Mouse (Mus musculus): Measurements from ENCODE around the gene Areg. TPM values are rescaled to one million over a fixed set of nuclear protein-coding genes. Genes with fewer than 3 reads are reported as not detected.

Gene Areg
- polyA plus RNA-seq, 1 experiment from 2014 or later = 14.4 TPM

GRCm38 (mm10) chr5:91147001-91147400 lies 7.6 kb downstream of the Areg start:
- Histone ChIP-seq H3K4me1 (replicated peaks; ENCODE audit: control insufficient read depth, insufficient read depth) (no peaks in the 10 kb centered on the region), H3K27me3 (ENCODE audit: control insufficient read depth, insufficient read depth, low read length) (no peaks in the 10 kb centered on the region), H3K9me3 (ENCODE audit: control insufficient read depth, low read length) (no peaks in the 10 kb centered on the region), H3K27ac (replicated peaks) (no peak overlapping the region), H3K4me3 (ENCODE audit: low read depth, low read length) (no peak overlapping the region), H3K9ac (ENCODE audit: low read length) (no peak overlapping the region), H3K4me2 (replicated peaks; ENCODE audit: low read depth) (no peak overlapping the region), H3K36me3 (ENCODE audit: control insufficient read depth, insufficient read depth, low read length) (no peaks in the 10 kb centered on the region)
- no peak for TF ChIP-seq EP300 (optimal IDR thresholded peaks at IDR 0.05)
- ATAC-seq (ENCODE audit: low FRiP score, low TSS enrichment) (no peak), DNase-seq (ENCODE audit: low spot score) (no peak)
- 83% methylated on average over 1 of the region's 1 CpGs for WGBS

- ATAC-seq (ENCODE audit: low FRiP score, low TSS enrichment) (no peak), DNase-seq (ENCODE audit: low spot score) (no peak)
- no peak overlapping the region for H3K9ac ChIP-seq (ENCODE audit: low read length)
- H3K9me3 ChIP-seq (ENCODE audit: control insufficient read depth, low read length) = no peaks in the 10 kb centered on the region
- no peaks in the 10 kb centered on the region for H3K4me1 ChIP-seq (replicated peaks; ENCODE audit: control insufficient read depth, insufficient read depth)
- H3K4me2 ChIP-seq (replicated peaks; ENCODE audit: low read depth) = no peak overlapping the region
- WGBS = 72% methylated on average over 2 of the region's 2 CpGs
- no peak overlapping the region for H3K27ac ChIP-seq (replicated peaks)
- H3K4me3 ChIP-seq (ENCODE audit: low read depth, low read length) = no peak overlapping the region
- TF ChIP-seq CTCF (IDR thresholded peaks at IDR 0.05; ENCODE audit: low read depth) (no peak), EP300 (optimal IDR thresholded peaks at IDR 0.05) (no peak)
- no peaks in the 10 kb centered on the region for H3K27me3 ChIP-seq (ENCODE audit: control insufficient read depth, insufficient read depth, low read length)
- H3K36me3 ChIP-seq (ENCODE audit: control insufficient read depth, insufficient read depth, low read length) = no peaks in the 10 kb centered on the region
These were observed 8.7 kb downstream of the Areg start for GRCm38 (mm10) chr5:91148054-91148453.

GRCm38 (mm10) chr5:91156677-91157076 lies 17.3 kb downstream of the Areg start:
- no peaks in the 10 kb centered on the region for H3K9me3 ChIP-seq (ENCODE audit: control insufficient read depth, low read length)
- no peak overlapping the region for H3K9ac ChIP-seq (ENCODE audit: low read length)
- H3K4me3 ChIP-seq (ENCODE audit: low read depth, low read length) = no peak overlapping the region
- H3K27ac ChIP-seq (replicated peaks) = no peak overlapping the region
- no peaks in the 10 kb centered on the region for H3K4me1 ChIP-seq (replicated peaks; ENCODE audit: control insufficient read depth, insufficient read depth)
- no peak for TF ChIP-seq EP300 (optimal IDR thresholded peaks at IDR 0.05)
- H3K27me3 ChIP-seq (ENCODE audit: control insufficient read depth, insufficient read depth, low read length) = no peaks in the 10 kb centered on the region
- WGBS = 69% methylated on average over 8 of the region's 8 CpGs
- H3K4me2 ChIP-seq (replicated peaks; ENCODE audit: low read depth) = no peak overlapping the region
- ATAC-seq (ENCODE audit: low FRiP score, low TSS enrichment) (peak; percentile 53; the same call in 1 of the 2 replicates), DNase-seq (ENCODE audit: low spot score) (peak; percentile 57)
- no peaks in the 10 kb centered on the region for H3K36me3 ChIP-seq (ENCODE audit: control insufficient read depth, insufficient read depth, low read length)

- no peaks in the 10 kb centered on the region for H3K4me1 ChIP-seq (replicated peaks; ENCODE audit: control insufficient read depth, insufficient read depth)
- WGBS = 46% methylated on average over 3 of the region's 3 CpGs
- no peak overlapping the region for H3K4me2 ChIP-seq (replicated peaks; ENCODE audit: low read depth)
- no peak overlapping the region for H3K27ac ChIP-seq (replicated peaks)
- H3K27me3 ChIP-seq (ENCODE audit: control insufficient read depth, insufficient read depth, low read length) = no peaks in the 10 kb centered on the region
- H3K9me3 ChIP-seq (ENCODE audit: control insufficient read depth, low read length) = no peaks in the 10 kb centered on the region
- no peak for TF ChIP-seq CTCF (IDR thresholded peaks at IDR 0.05; ENCODE audit: low read depth)
- no peak for TF ChIP-seq EP300 (optimal IDR thresholded peaks at IDR 0.05)
- no peak for ATAC-seq (ENCODE audit: low FRiP score, low TSS enrichment)
- H3K4me3 ChIP-seq (ENCODE audit: low read depth, low read length) = no peak overlapping the region
- H3K9ac ChIP-seq (ENCODE audit: low read length) = no peak overlapping the region
- no peaks in the 10 kb centered on the region for H3K36me3 ChIP-seq (ENCODE audit: control insufficient read depth, insufficient read depth, low read length)
- no peak for DNase-seq (ENCODE audit: low spot score)
These were observed 17.8 kb downstream of the Areg start for GRCm38 (mm10) chr5:91157169-91157568.

- WGBS = 61% methylated on average over 4 of the region's 4 CpGs
- Histone ChIP-seq H3K36me3 (ENCODE audit: control insufficient read depth, insufficient read depth, low read length) (no peaks in the 10 kb centered on the region), H3K9ac (ENCODE audit: low read length) (no peak overlapping the region), H3K27me3 (ENCODE audit: control insufficient read depth, insufficient read depth, low read length) (no peaks in the 10 kb centered on the region), H3K4me2 (replicated peaks; ENCODE audit: low read depth) (no peak overlapping the region), H3K9me3 (ENCODE audit: control insufficient read depth, low read length) (no peaks in the 10 kb centered on the region), H3K27ac (replicated peaks) (no peak overlapping the region), H3K4me3 (ENCODE audit: low read depth, low read length) (no peak overlapping the region), H3K4me1 (replicated peaks; ENCODE audit: control insufficient read depth, insufficient read depth) (no peaks in the 10 kb centered on the region)
- ATAC-seq (ENCODE audit: low FRiP score, low TSS enrichment) (peak; percentile 84), DNase-seq (ENCODE audit: low spot score) (peak; percentile 23)
- TF ChIP-seq EP300 (optimal IDR thresholded peaks at IDR 0.05) (no peak), CTCF (IDR thresholded peaks at IDR 0.05; ENCODE audit: low read depth) (no peak)
These were observed 23.4 kb downstream of the Areg start for GRCm38 (mm10) chr5:91162787-91163186.

GRCm38 (mm10) chr5:91166601-91167000 lies 27.2 kb downstream of the Areg start:
- no peak overlapping the region for H3K9ac ChIP-seq (ENCODE audit: low read length)
- H3K9me3 ChIP-seq (ENCODE audit: control insufficient read depth, low read length) = no peaks in the 10 kb centered on the region
- H3K4me3 ChIP-seq (ENCODE audit: low read depth, low read length) = no peak overlapping the region
- no peak for TF ChIP-seq CTCF (IDR thresholded peaks at IDR 0.05; ENCODE audit: low read depth)
- no peak for TF ChIP-seq EP300 (optimal IDR thresholded peaks at IDR 0.05)
- no peaks in the 10 kb centered on the region for H3K36me3 ChIP-seq (ENCODE audit: control insufficient read depth, insufficient read depth, low read length)
- H3K27ac ChIP-seq (replicated peaks) = no peak overlapping the region
- no peaks in the 10 kb centered on the region for H3K27me3 ChIP-seq (ENCODE audit: control insufficient read depth, insufficient read depth, low read length)
- WGBS = 65% methylated on average over 5 of the region's 5 CpGs
- H3K4me1 ChIP-seq (replicated peaks; ENCODE audit: control insufficient read depth, insufficient read depth) = no peaks in the 10 kb centered on the region
- ATAC-seq (ENCODE audit: low FRiP score, low TSS enrichment) (no peak), DNase-seq (ENCODE audit: low spot score) (no peak)
- H3K4me2 ChIP-seq (replicated peaks; ENCODE audit: low read depth) = no peak overlapping the region

All from stomach, postnatal 0 days (tissue).